Comparison of ENCODE assay signal across 29 mouse cellular contexts in the genomic region with DNA sequence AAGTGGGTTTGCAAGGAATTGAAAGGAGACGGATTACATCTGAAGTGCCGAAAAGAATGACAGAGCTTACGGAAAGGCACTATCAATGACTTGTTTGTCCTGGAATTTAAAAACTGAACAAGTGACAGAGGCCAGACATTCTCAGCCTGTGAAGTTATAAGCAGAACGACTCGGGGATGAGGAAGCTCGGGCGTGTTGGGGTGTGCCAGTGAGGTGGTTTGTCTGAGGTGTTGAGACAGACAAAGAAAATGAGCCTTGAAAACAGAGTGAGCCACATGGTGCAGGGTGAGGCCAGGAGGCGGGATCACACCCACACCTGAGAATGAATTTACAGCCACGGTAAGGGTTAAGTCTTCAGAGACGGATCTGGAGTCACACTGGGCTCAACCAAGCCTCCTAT.
A peak's percentile ranks its signal among the peaks of the same experiment; 100 is the strongest.
DNase-seq lines count a peak whose midpoint lies in the region; ATAC-seq and TF ChIP-seq lines count a peak whose summit lies in the region.
"Had no signal": no experiment of that assay in that cellular context is flagged by ENCODE, and none has a peak within 500 bp of the region (broad histone marks: within the 10 kb centered on the region; RNA-seq: fewer than 3 reads in every experiment).

No protein-coding gene starts in this region.

- no peak for DNase-seq in heart, adult 18-20 months
- no peak for DNase-seq in heart, postnatal 0 days (ENCODE audit: low spot score)
- no peak for DNase-seq in heart, adult 8-10 months (ENCODE audit: low spot score)
- DNase-seq in ES-CJ7 (ENCODE audit: low read depth, low spot score), result peak; percentile 17
- peak; percentile 27 for DNase-seq in Muller cell, postnatal 12 days (ENCODE audit: inconsistent ontology term)
- no peak for DNase-seq in cerebellum, adult 9-10 months
- DNase-seq: adrenal gland, postnatal 14 days; B cell, adult 2 months; cerebellum, adult 11 months; cerebellum, adult 9-11 months; embryo, embryonic 11 days; gastrocnemius, postnatal 10 days; kidney, adult 9 months; kidney, postnatal 14 days; layer of hippocampus, adult 9-11 months; liver; lung, adult 2 months; lung, postnatal 10 days; thymus, adult 2 months; thymus, postnatal 36 days had no signal

- TF ChIP-seq CTCF in heart, postnatal 0 days (IDR thresholded peaks at IDR 0.05; ENCODE audit: low read depth), result no peak

- no peak for ATAC-seq in heart, embryonic 12.5 days (ENCODE audit: insufficient number of reproducible peaks, low FRiP score)
- ATAC-seq in heart, postnatal 0 days (ENCODE audit: insufficient read depth, low read depth), result peak; percentile 55; the same call in 1 of the 2 replicates
- ATAC-seq: intestine, postnatal 0 days; midbrain, embryonic 15.5 days had no signal

- WGBS in heart, embryonic 12.5 days, result 22% methylated on average over 10 of the region's 10 CpGs
- WGBS in heart, postnatal 0 days, result 36% methylated on average over 10 of the region's 10 CpGs

- H3K4me1 ChIP-seq in heart, embryonic 12.5 days (replicated peaks), result peaks cover 13% of the 10 kb centered on the region
- H3K4me1 ChIP-seq in heart, postnatal 0 days (ENCODE audit: control insufficient read depth, insufficient read depth), result peaks cover 8% of the 10 kb centered on the region; the same call in 1 of the 2 replicates

- H3K9ac ChIP-seq in heart, embryonic 12.5 days, result no peak overlapping the region
- H3K9ac ChIP-seq in heart, postnatal 0 days (replicated peaks; ENCODE audit: low read depth, low read length), result no peak overlapping the region; the same call in 1 of the 2 replicates
- H3K9ac ChIP-seq: forebrain, embryonic 12.5 days; hindbrain, embryonic 13.5 days; liver, embryonic 14.5 days; midbrain, embryonic 15.5 days; neural tube, embryonic 13.5 days had no signal

- H3K27ac ChIP-seq in heart, embryonic 12.5 days (ENCODE audit: poor library complexity, severe bottlenecking), result no peak overlapping the region
- no peak overlapping the region for H3K27ac ChIP-seq in heart, postnatal 0 days (ENCODE audit: low read depth)
- H3K27ac ChIP-seq: forebrain, embryonic 12.5 days; hindbrain, embryonic 13.5 days; liver, embryonic 14.5 days; macrophage; neural tube, embryonic 13.5 days had no signal

- H3K27me3 ChIP-seq in heart, embryonic 12.5 days (replicated peaks), result no peaks in the 10 kb centered on the region
- H3K27me3 ChIP-seq in heart, postnatal 0 days (ENCODE audit: control insufficient read depth, insufficient read depth, low read length), result no peaks in the 10 kb centered on the region
- H3K27me3 ChIP-seq: forebrain, embryonic 12.5 days; hindbrain, embryonic 13.5 days; midbrain, embryonic 15.5 days; neural tube, embryonic 13.5 days had no signal

- H3K4me2 ChIP-seq in heart, embryonic 12.5 days, result peak overlapping the region; percentile 37
- H3K4me2 ChIP-seq in heart, postnatal 0 days (ENCODE audit: low read depth, low read length), result peak overlapping the region; percentile 7; the same call in 1 of the 2 replicates
- H3K4me2 ChIP-seq: forebrain, embryonic 12.5 days; hindbrain, embryonic 13.5 days; midbrain, embryonic 15.5 days; neural tube, embryonic 13.5 days had no signal

- H3K4me3 ChIP-seq in heart, embryonic 12.5 days, result no peak overlapping the region
- no peak overlapping the region for H3K4me3 ChIP-seq in heart, postnatal 0 days (ENCODE audit: low read depth, low read length)
- H3K4me3 ChIP-seq: erythroblast, embryonic 14.5 days; forebrain, embryonic 12.5 days; hindbrain, embryonic 13.5 days; midbrain, embryonic 15.5 days; neural tube, embryonic 13.5 days had no signal

- H3K9me3 ChIP-seq in heart, embryonic 12.5 days (replicated peaks), result no peaks in the 10 kb centered on the region
- no peaks in the 10 kb centered on the region for H3K9me3 ChIP-seq in heart, postnatal 0 days (replicated peaks; ENCODE audit: control insufficient read depth, low read length)
- H3K9me3 ChIP-seq: forebrain, embryonic 12.5 days; hindbrain, embryonic 13.5 days; midbrain, embryonic 15.5 days; neural tube, embryonic 13.5 days had no signal

- no peak for TF ChIP-seq EP300 in heart, postnatal 0 days (IDR thresholded peaks at IDR 0.05; ENCODE audit: low read depth)

- H3K36me3 ChIP-seq in heart, embryonic 12.5 days, result no peaks in the 10 kb centered on the region
- no peaks in the 10 kb centered on the region for H3K36me3 ChIP-seq in heart, postnatal 0 days (replicated peaks; ENCODE audit: control insufficient read depth, insufficient read depth, low read length)
- H3K36me3 ChIP-seq: forebrain, embryonic 12.5 days; hindbrain, embryonic 13.5 days; midbrain, embryonic 15.5 days; neural tube, embryonic 13.5 days had no signal

Comparison
In these comparisons a context has a peak if more than half of its experiments do, and no peak if none do; other contexts are left out.
1. DNase-seq: peak in ES-CJ7 (single experiment) and Muller cell, postnatal 12 days (single experiment); none in heart, adult 18-20 months (0 of 2), heart, postnatal 0 days (single experiment), heart, adult 8-10 months (single experiment) and cerebellum, adult 9-10 months (single experiment).